Mouse (Mus musculus) fat pad, adult 2 months (tissue): ENCODE results near the gene Wscd2.

Experiments
- DNase-seq: peaks from one replicate; pipeline ENCODE4 v3.0.0-alpha.2; 2011; ENCODE audit warnings: low read depth, low spot score; ENCODE audit errors: extremely low read depth

Wscd2 gene

GRCm38 (mm10) chr5:113607941-113608431, 117.9 kb downstream of the Wscd2 start:
- no peak for DNase-seq

- no peak for DNase-seq
Measured at GRCm38 (mm10) chr5:113608511-113608910, 118.4 kb downstream of the Wscd2 start.

DNA sequence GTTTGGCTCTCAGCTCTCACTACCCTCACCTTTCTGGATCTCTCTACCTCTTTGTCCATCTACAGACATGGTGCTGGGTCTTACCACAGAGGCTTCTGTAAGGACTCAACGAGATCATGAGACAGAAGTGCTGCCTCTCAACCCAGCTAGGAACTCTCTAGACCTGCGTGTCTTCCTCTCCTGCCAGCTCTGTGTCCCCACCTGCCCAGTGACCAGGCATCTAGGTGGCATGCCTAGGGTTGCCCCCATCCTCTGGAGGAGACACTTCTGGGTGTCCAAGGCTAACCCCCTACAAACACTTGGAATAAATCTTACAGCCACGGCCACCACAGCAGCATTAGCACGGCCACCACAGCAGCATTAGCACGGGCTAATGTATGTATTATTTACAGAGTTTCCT, 119.8 kb downstream of the Wscd2 start:
- no peak for DNase-seq

DNA sequence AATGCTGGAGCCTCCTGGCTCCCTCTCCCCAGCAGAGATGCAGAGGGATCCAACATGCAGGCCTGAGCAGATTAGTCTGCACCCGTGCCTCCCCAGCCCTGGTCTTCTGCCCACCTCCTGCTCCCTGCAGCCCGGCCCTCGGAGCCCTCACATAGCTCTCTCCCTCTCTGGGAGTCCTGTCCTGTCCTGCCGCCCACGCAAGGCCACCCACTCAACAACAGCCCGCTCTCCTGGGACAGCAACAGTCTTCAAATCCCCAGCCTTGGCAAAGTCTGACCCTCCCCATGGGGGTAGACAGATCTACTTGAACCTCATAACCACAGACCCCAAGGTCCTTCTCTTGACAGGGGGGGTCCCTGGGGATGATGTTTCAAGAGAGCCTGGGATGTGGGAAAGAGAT, 120.4 kb downstream of the Wscd2 start:
- no peak for DNase-seq

DNA sequence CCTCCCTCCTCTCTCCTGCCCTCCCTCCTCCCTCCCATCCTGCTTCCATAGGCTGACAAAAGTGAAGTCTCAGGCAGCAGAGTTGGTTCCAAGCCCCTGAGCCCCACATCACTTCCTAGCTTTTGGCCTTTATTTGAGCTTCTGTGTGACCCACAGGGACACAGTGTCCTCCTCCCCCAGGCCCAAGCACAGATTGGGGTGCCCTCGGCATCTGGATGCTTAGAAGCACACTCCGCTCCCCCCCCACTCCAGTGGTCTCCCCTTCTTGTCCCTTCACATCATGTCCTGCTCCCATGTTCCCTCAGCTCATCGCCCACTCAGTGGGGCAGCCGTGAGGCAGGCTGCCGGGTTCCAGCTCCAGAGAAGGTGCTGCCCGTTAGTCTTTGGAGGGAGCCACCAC, 121.0 kb downstream of the Wscd2 start:
- DNase-seq: no peak

DNA sequence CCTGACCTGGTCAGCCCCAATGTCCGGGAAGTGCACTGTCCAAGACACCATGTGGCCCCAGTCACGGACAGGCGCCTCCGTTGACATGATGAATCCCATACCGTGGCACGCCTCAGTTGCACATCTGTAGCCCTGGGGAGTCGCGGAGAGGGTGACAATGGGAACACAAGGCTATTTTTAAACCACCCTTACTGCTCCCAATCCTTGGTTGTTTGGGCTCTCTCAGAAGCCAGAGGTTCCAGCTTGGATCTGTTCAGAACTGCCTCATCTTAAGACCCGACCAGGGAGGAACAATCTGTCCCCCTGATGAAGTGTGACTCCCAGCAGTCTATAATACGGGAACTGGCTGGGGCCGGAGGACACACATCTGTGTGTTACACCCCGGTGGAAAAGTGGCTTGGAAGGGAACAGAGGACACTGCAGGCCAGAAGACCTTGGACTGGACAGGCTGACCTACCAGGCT, 121.7 kb downstream of the Wscd2 start:
- DNase-seq: no peak

- no peak for DNase-seq
Measured at GRCm38 (mm10) chr5:113618716-113619115, 128.6 kb downstream of the Wscd2 start.

DNA sequence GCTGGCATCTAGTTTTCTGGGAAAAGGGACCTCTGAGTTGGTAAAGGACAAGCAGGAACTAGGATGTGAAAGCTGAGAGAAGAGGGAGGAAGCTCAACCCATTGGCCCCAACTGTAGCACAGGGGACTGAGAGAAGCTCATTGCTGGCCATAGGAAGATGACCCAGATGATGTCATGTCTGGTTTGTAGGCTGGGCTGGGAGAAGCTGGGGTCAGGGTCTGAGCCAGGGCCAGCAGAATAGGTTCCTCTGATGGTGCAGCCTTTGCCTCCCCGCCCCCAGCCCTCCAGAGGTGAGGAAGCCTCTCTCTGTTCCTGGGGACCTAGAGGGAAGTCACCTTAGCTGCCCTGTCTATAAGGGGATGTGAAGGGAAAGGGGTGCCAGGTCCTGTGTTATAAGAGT, 129.0 kb downstream of the Wscd2 start:
- no peak for DNase-seq

- no peak for DNase-seq
Measured at GRCm38 (mm10) chr5:113620130-113620716, 130.1 kb downstream of the Wscd2 start.

GRCm38 (mm10) chr5:113620999-113621398, 130.9 kb downstream of the Wscd2 start:
- DNase-seq: no peak

GRCm38 (mm10) chr5:113623052-113623451, 132.9 kb downstream of the Wscd2 start:
- no peak for DNase-seq

GRCm38 (mm10) chr5:113625068-113625467, 134.9 kb downstream of the Wscd2 start:
- DNase-seq: no peak

- DNase-seq: peak; percentile 71
Measured at GRCm38 (mm10) chr5:113626352-113626751, 136.2 kb downstream of the Wscd2 start.

GRCm38 (mm10) chr5:113626991-113627390, 136.9 kb downstream of the Wscd2 start:
- no peak for DNase-seq

DNA sequence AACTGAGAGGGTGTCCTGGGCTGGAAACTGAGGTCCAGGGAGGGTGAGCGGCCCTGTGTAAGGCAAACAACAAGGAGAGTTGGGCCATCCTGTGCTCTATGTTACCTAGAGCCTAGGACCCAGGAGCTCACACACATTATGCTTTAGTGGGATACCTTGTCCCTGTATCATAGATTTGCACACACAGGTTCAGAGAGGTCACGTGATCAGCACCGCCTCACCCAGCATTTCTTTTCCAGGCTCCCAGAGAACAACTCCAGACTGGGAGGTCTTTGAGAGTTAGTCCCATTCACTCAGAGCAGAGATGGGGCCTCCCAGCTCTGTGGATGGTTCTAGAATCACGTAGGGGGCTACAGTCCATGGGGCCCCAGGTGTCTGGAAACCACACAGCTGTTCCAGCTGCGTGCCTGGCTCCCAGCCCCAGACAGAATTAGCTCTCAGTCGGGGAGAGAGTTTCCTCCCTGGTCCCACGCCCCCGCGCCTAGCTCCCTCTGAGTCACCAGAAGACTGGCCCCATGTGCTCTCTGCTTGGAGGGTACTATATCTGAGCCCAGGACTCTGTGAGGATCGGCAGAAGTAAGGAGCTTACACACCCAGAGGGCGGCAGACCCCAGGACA, 137.8 kb downstream of the Wscd2 start:
- no peak for DNase-seq

DNA sequence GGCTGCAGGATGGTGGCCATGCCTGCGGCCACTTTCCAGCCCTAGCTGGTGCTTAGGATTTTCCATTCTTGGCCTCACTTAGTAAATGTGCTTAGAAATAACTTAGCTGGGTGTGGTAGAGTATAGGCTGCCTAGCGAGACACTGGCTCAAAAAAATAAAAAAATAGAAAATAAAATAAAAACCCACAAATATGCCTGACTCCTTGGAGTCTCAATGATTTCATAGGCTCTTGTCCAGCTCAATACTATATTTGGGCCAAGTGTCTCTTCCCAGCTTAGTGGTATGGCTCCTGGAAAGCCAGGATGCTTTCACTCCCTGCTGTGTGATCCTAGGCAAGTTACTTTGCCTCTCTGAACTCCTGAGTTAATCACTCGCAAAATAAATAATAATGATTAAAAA, 139.1 kb downstream of the Wscd2 start:
- DNase-seq: no peak

DNA sequence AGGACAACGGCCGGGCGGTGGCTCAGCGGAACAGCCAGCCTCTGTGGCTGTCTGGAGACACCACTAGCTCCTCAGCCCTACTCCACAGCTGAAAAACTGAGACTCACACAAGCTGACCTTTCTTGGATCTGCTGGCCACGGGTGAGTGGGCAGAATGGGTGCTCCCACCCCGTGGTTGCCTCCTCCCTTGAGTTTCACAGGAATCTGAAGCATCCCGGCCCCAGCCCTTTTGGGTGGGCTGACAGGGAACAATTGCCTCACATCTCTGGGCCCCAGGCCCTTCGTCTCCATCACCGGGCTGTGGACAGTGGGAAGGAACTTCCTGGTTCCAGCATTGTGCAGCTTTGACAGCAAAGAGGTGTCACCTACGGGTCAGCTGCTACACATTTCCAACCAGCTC, 140.0 kb downstream of the Wscd2 start:
- DNase-seq: no peak

DNA sequence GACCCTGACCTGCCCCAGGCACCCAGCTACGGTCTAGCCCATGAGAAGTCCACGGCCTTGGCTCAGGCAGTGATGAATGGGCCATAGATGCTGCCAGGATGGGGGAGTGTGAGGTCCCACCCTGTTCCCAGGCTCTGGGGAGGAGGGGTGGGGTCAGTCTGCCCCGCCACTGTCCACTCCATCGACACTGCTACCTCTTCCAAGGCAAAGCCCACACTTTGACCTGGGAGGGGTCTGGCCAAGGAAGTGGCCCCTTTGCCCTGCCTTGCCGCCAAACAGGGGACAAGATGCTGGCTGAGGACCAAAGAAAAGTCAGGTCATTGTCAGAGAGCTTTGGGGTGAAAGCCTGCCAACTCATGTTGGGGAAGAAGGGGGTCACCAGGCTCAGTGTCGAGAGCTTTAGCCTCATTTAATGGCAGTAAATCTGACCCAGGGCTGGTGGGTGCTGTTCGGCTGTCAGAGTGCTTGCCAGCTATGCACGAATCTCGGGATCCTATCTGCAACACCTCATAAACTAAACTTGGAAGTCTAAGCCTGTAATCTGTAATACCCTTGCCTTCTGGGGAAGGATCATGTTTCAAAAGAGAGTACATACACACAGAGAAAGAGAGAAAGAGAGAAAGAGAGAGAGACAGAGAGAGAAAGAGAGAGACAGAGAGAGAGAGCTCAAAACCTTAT, 143.0 kb downstream of the Wscd2 start:
- no peak for DNase-seq

- no peak for DNase-seq
Measured at GRCm38 (mm10) chr5:113634024-113634651, 144.0 kb downstream of the Wscd2 start.

GRCm38 (mm10) chr5:113634887-113635610, 144.9 kb downstream of the Wscd2 start:
- DNase-seq: no peak
